Mouse (Mus musculus) spleen, adult 2 months (tissue): ENCODE data around the gene Hdac7. TPM values are rescaled to one million over a fixed set of nuclear protein-coding genes. Genes with fewer than 3 reads are reported as not detected.
A peak's percentile ranks its signal among the peaks of the same experiment; 100 is the strongest.

Experiments used
- DNase-seq, 2 experiments: peaks; one replicate each; pipeline versions ENCODE4 v3.0.0 to v3.0.0-alpha.2; 2012 to 2021; ENCODE audit warnings: low spot score in 2 of 2, low read depth in 1 of 2
- H3K27ac ChIP-seq: fragments of 200-500 bp; 2 replicates; pipeline ENCODE4 v1.5.1; 2012; ENCODE audit warnings: low read length, inconsistent platforms; ENCODE audit not compliant: insufficient read depth
- H3K27me3 ChIP-seq: fragments of 200-500 bp; 2 replicates; pipeline ENCODE4 v1.6.1; 2012; ENCODE audit warnings: mild to moderate bottlenecking, moderate library complexity, low read length, inconsistent platforms; ENCODE audit not compliant: control insufficient read depth, insufficient read depth
- H3K36me3 ChIP-seq: fragments of 200-500 bp; 2 replicates; pipeline ENCODE4 v1.6.1; 2012; ENCODE audit warnings: mild to moderate bottlenecking, low read length, inconsistent platforms; ENCODE audit not compliant: control insufficient read depth, insufficient read depth
- H3K4me1 ChIP-seq: fragments of 200-500 bp; 2 replicates; pipeline ENCODE4 v1.6.1; 2011; ENCODE audit warnings: inconsistent platforms; ENCODE audit not compliant: control insufficient read depth, insufficient read depth, insufficient read length
- H3K4me3 ChIP-seq: fragments of 200-500 bp; 2 replicates; pipeline ENCODE4 v1.5.1; 2011; ENCODE audit warnings: mild to moderate bottlenecking, inconsistent platforms; ENCODE audit not compliant: insufficient read depth, insufficient read length; ENCODE audit errors: extremely low read depth
- CTCF ChIP-seq: fragments of 200-500 bp; IDR thresholded peaks from 2 replicates; pipeline ENCODE4 v1.5.1; 2011; ENCODE audit warnings: mild to moderate bottlenecking, inconsistent platforms; ENCODE audit not compliant: insufficient read depth, insufficient read length, insufficient replicate concordance; ENCODE audit errors: extremely low read depth
- POLR2A ChIP-seq: fragments of 200-500 bp; IDR thresholded peaks from 2 replicates; pipeline ENCODE4 v1.6.1; 2011; ENCODE audit warnings: low read depth, low read length, inconsistent platforms
- WGBS: fragments of 180-500 bp; shearing (Covaris S2); methylation state at CpG from one replicate; pipeline ENCODE4 v1.1.7; 2018; 5-methylcytosine and 5-hydroxymethylcytosine counted together
- polyA plus RNA-seq: library from polyadenylated mRNA; depleted of rRNA; stranded (reverse); fragments of >200 nt; gene quantifications from 2 replicates; pipeline ENCODE4 v1.2.3, GENCODE M21; 2012

Hdac7 gene
- polyA plus RNA-seq, 1 experiment, result 104 TPM

DNA sequence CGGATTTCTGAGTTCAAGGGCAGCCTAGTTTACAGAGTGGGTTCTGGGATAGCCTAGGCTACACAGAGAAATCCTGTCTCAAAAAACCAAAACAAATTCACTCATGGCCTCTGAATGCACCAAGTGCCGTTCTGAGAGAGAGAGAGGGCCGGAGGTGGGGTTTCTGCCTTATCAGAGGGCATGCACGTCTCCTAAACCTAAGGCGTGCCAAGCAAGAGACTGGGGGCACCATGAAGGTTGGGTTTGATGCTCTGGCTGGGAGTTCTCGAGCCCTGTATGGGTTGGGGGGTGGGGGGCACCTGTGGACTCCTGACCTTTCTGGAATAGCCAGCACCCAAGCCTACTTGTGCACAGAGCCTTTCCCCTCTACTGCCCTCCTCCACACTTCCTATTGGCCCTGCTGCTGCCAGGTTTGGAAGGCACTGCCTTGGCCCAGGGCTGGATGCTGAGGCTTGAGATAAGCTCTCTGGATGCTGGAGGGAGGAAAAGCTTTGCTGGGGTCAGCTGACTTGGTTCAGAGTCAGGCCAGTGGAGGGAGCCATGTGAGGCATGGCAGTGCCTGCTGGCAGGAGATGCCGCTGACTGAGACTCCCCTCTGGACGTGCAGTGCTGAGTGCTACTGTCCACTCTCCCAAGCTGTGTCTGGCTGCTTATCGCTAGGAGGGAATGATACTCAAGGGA, 58.4 kb downstream of the Hdac7 start:
- Histone ChIP-seq H3K27ac (peak overlapping the region; percentile 67), H3K36me3 (no peaks in the 10 kb centered on the region), H3K27me3 (no peaks in the 10 kb centered on the region), H3K4me3 (no peak overlapping the region), H3K4me1 (peaks cover 10% of the 10 kb centered on the region; the same call in 1 of the 2 replicates)
- TF ChIP-seq CTCF (no peak), POLR2A (no peak)
- DNase-seq, result no peak
- WGBS, result 67% methylated on average over 9 of the region's 9 CpGs

DNA sequence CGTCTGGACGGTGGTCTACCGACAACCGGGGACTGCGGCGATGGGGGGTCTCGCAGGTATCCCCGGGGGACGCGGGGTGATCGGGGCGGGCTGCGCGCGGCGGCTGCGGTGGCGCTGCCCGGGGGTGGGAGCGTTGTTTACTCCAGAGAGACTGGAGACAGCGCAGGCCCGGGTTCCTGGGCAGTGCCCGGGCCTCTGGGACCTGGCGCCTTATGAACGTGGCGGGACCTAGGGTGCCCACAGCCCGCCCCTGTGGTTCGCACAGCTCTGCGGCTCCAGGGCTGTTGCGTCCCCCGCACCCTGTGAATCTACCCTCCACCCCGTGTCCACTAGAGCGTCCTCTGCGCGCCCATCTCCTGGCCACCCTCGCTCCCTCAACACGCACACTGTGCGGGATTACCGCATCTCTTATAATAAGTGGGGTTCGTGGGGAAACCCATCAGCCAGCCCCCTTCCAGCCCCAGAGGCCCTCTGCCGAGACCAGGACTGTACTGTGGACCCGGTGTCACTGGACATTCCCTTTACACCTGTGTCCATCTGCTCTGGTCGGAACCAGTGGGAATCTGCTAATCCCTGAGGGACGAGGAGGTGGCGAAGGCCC, 59.6 kb downstream of the Hdac7 start:
- peak overlapping the region; percentile 75 for H3K27ac ChIP-seq
- 4% methylated on average over 45 of the region's 45 CpGs for WGBS
- peaks cover 10% of the 10 kb centered on the region; the same call in 1 of the 2 replicates for H3K4me1 ChIP-seq
- H3K4me3 ChIP-seq, result peak overlapping the region; percentile 82
- no peak for TF ChIP-seq POLR2A
- no peak for TF ChIP-seq CTCF
- no peak for DNase-seq
- H3K36me3 ChIP-seq, result no peaks in the 10 kb centered on the region
- no peaks in the 10 kb centered on the region for H3K27me3 ChIP-seq

DNA sequence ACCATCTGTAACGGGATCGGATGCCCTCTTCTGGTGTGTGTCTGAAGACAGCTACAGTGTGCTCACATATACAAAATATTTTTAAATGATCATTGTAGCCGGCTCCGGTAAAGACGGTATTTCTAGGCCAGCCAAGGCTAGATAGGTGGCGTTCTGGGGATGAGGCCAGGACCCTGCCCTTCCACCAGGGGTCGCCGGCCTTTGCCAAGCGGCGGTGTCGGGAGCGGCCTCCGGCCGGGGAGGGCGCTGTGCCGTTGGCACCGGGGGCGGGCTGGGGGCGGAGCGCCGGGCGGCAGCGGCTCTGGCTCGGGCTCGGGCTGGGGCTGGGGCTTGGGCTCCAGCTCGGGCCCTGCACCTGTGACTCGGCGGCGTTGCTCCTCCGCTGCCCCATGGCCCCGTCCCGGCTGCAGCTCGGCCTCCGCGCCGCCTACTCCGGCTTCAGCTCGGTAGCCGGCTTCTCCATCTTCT, 60.2 kb downstream of the Hdac7 start:
- H3K27ac ChIP-seq, result peak overlapping the region; percentile 75
- H3K27me3 ChIP-seq, result no peaks in the 10 kb centered on the region
- DNase-seq, result peak; percentile 77 to 90

DNA sequence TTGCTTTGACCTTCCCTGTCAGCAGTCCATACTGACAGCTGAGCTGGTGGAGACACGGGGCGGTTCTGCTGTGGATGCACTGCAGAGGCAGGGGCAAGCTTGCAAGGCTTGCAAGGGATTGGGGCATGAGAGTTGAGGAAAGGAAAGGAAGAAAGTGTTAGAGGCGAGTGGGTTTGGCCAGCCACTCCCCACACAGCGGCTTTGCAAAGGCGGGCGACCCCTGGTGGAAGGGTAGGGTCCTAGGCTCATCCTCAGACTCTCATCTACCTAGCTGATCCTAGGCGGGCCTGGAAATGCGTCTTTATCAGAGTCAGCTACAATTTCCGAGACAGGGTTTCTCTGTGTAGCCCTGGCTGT, 61.6 kb downstream of the Hdac7 start:
- H3K36me3 ChIP-seq, result no peaks in the 10 kb centered on the region
- H3K27ac ChIP-seq, result no peak overlapping the region
- WGBS, result 14% methylated on average over 9 of the region's 9 CpGs
- DNase-seq, result peak; percentile 40 to 82
- TF ChIP-seq POLR2A, result no peak
- TF ChIP-seq CTCF, result peak; percentile 79; the same call in 1 of the 2 replicates
- peaks cover 7% of the 10 kb centered on the region; the same call in 1 of the 2 replicates for H3K4me1 ChIP-seq
- H3K27me3 ChIP-seq, result no peaks in the 10 kb centered on the region
- H3K4me3 ChIP-seq, result peak overlapping the region; percentile 22; the same call in 1 of the 2 replicates

More for the DNA sequence above, 60.2 kb downstream of the Hdac7 start:
- no peaks in the 10 kb centered on the region for H3K36me3 ChIP-seq
- H3K4me1 ChIP-seq, result peaks cover 10% of the 10 kb centered on the region; the same call in 1 of the 2 replicates
- H3K4me3 ChIP-seq, result peak overlapping the region; percentile 82
- TF ChIP-seq CTCF (peak; percentile 99), POLR2A (peak; percentile 89)
- 2% methylated on average over 39 of the region's 39 CpGs for WGBS

DNA sequence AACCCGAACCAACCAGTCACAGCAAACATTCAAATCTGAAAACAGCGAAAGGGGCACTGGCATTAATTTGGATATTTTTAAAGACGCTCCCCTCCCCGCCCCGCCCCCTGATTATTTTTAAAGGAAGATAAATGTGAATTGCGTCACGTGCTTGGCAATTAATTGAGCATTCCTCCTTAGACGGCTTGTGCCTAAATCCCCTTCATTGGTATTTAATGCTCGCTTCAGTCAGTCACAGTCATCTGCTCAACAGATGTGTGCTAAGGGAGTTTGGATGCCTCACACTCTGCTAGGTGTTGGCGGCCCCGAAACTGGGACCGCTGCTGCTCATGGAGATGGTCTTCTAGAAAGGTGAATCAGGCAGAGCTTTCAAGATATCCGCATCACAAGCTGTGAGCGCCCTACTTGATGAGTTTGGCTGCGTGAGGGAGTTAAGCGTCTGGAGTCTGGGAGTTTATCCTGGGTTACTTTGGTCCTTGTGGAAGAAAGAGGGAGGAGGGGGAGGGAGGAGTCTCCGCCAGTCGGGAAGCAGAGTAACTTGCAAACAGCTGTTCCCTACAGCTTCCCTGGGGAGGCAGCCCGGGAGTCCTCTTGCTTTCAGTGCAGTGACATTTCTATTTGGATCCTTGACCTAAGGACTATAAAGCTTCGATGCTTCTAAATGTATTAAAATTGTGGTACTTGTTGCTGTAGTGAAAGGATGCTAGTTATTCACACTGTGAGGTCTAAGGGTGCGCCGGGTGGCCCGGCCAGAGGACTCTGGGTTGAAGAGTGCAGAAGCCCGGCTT, 62.1 kb downstream of the Hdac7 start:
- H3K27ac ChIP-seq, result 0 out of 2 replicates have a peak overlapping the region, but pooled peaks have one; percentile 32
- WGBS, result 77% methylated on average over 24 of the region's 24 CpGs
- H3K4me3 ChIP-seq, result no peak overlapping the region

DNA sequence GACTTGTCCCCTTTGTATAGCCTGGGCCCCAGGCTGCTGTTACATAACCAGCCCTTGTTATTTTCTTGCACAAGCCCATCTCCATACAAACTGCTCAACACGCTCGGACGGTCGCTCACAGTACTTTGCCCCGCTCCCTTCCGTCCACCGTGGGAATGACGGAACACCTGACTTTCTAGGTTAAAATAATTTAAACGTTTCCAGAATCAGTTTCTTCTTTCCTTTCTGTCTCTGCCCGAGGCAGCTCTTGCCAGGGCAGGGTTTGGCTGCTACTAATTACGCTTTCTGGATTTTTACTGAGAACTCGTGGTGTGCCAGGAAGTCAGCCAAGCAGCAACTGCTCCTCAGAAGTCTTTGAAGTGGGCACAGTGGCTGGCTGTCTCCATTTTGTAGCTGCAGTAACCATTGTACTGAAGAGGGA, 63.7 kb downstream of the Hdac7 start:
- Histone ChIP-seq H3K27ac (no peak overlapping the region; the same call in 1 of the 2 replicates), H3K4me1 (peaks cover 7% of the 10 kb centered on the region; the same call in 1 of the 2 replicates), H3K4me3 (no peak overlapping the region), H3K27me3 (no peaks in the 10 kb centered on the region), H3K36me3 (no peaks in the 10 kb centered on the region)
- DNase-seq, result no peak
- WGBS, result 50% methylated on average over 12 of the region's 12 CpGs
- TF ChIP-seq CTCF (no peak), POLR2A (no peak)

More for the DNA sequence above, 62.1 kb downstream of the Hdac7 start:
- TF ChIP-seq CTCF (no peak), POLR2A (no peak)
- DNase-seq, result no peak
- Histone ChIP-seq H3K27me3 (no peaks in the 10 kb centered on the region), H3K36me3 (no peaks in the 10 kb centered on the region), H3K4me1 (peaks cover 7% of the 10 kb centered on the region; the same call in 1 of the 2 replicates)
